ENCODE assay signal across 26 mouse cellular contexts in genomic region chr4:134559154-134559553, GRCm38 (mm10). TPM values are rescaled to one million over a fixed set of nuclear protein-coding genes. Genes with fewer than 3 reads are reported as not detected.
DNase-seq lines count a peak whose midpoint lies in the region; ATAC-seq and TF ChIP-seq lines count a peak whose summit lies in the region.
"Had no signal": no experiment of that assay in that cellular context is flagged by ENCODE, and none has a peak within 500 bp of the region (broad histone marks: within the 10 kb centered on the region; RNA-seq: fewer than 3 reads in every experiment).

No protein-coding gene starts in this region.

- H3K9me3 ChIP-seq in embryonic facial prominence, embryonic 12.5 days, result no peaks in the 10 kb centered on the region
- H3K9me3 ChIP-seq in embryonic facial prominence, embryonic 10.5 days, result no peaks in the 10 kb centered on the region
- H3K9me3 ChIP-seq: forebrain, embryonic 10.5 days; hindbrain, embryonic 10.5 days; hindbrain, embryonic 15.5 days; liver, embryonic 12.5 days; megakaryocyte, embryonic 14.5 days; midbrain, embryonic 12.5 days had no signal

- intact Hi-C loops in heart, adult 2 months (cut with DNase I), result no loop called here

- ATAC-seq in embryonic facial prominence, embryonic 12.5 days (ENCODE audit: insufficient number of reproducible peaks, insufficient read depth, low FRiP score, low TSS enrichment), result no peak
- ATAC-seq in megakaryocyte, adult 5-6 weeks (ENCODE audit: poor library complexity, severe bottlenecking), result 0 out of 2 replicates have a peak, but pooled peaks have one; percentile 19
- ATAC-seq: forebrain, embryonic 16.5 days; inflammation-experienced regulatory T-cells, adult 6 months; liver, embryonic 12.5 days; liver, postnatal 0 days had no signal

- DNase-seq in embryonic facial prominence, embryonic 10.5 days (ENCODE audit: low spot score), result no peak
- peak; percentile 74 for DNase-seq in 416B (ENCODE audit: low read depth)
- peak; percentile 46 for DNase-seq in c-Kit-positive CD71-negative TER-119-negative erythroid progenitor cells, embryonic 14.5 days (ENCODE audit: low read depth)
- no peak for DNase-seq in retina, postnatal 1 day
- no peak for DNase-seq in natural killer cell, adult 2 months (ENCODE audit: low spot score in 2 of 2)
- DNase-seq in heart, adult 2 months, result no peak
- DNase-seq: adrenal gland, adult 8-10 months; cerebellum, adult 11 months; cerebellum, adult 9-11 months; kidney, adult 11 months; kidney, postnatal 25 days; liver, postnatal 0 days; lung, postnatal 36 days; right cerebral cortex, postnatal 14 days had no signal

- no peak for TF ChIP-seq POLR2A in heart, adult 2 months (IDR thresholded peaks at IDR 0.05; ENCODE audit: insufficient read depth, low read depth, low read length)

- H3K36me3 ChIP-seq in embryonic facial prominence, embryonic 12.5 days, result 0 out of 2 replicates have a peak, but pooled peaks cover 2% of the 10 kb centered on the region
- H3K36me3 ChIP-seq in embryonic facial prominence, embryonic 10.5 days (replicated peaks), result peaks cover 4% of the 10 kb centered on the region; the same call in 1 of the 2 replicates
- no peaks in the 10 kb centered on the region for H3K36me3 ChIP-seq in heart, adult 2 months (ENCODE audit: control insufficient read depth, insufficient read depth, low read length)
- H3K36me3 ChIP-seq: hindbrain, embryonic 15.5 days; midbrain, embryonic 12.5 days had no signal

- H3K9ac ChIP-seq in embryonic facial prominence, embryonic 12.5 days, result no peak overlapping the region
- H3K9ac ChIP-seq in heart, adult 2 months (ENCODE audit: low read depth, low read length), result no peak overlapping the region
- H3K9ac ChIP-seq: hindbrain, embryonic 15.5 days; liver, embryonic 12.5 days; liver, postnatal 0 days; midbrain, embryonic 12.5 days had no signal

- 77% methylated on average over 7 of the region's 7 CpGs for whole genome bisulfite sequencing in embryonic facial prominence, embryonic 12.5 days
- WGBS in embryonic facial prominence, embryonic 10.5 days, result 81% methylated on average over 7 of the region's 7 CpGs
- 70% methylated on average over 7 of the region's 7 CpGs for WGBS in heart, adult 2 months

- no peak overlapping the region for H3K4me3 ChIP-seq in embryonic facial prominence, embryonic 12.5 days
- H3K4me3 ChIP-seq in embryonic facial prominence, embryonic 10.5 days, result no peak overlapping the region
- H3K4me3 ChIP-seq in heart, adult 2 months, result no peak overlapping the region
- H3K4me3 ChIP-seq: forebrain, embryonic 10.5 days; hindbrain, embryonic 10.5 days; hindbrain, embryonic 15.5 days; left cerebral cortex, adult 2 months; liver, embryonic 12.5 days; megakaryocyte, embryonic 14.5 days; midbrain, embryonic 12.5 days had no signal

- H3K4me2 ChIP-seq in embryonic facial prominence, embryonic 12.5 days (replicated peaks), result no peak overlapping the region
- H3K4me2 ChIP-seq: hindbrain, embryonic 15.5 days; liver, embryonic 12.5 days; midbrain, embryonic 12.5 days had no signal

- no peak for TF ChIP-seq EP300 in heart, adult 2 months (IDR thresholded peaks at IDR 0.05; ENCODE audit: insufficient read depth, low read depth, low read length)

- TF ChIP-seq CTCF in heart, adult 2 months (IDR thresholded peaks at IDR 0.05), result no peak

- H3K27me3 ChIP-seq in embryonic facial prominence, embryonic 12.5 days, result no peaks in the 10 kb centered on the region
- H3K27me3 ChIP-seq in embryonic facial prominence, embryonic 10.5 days (replicated peaks; ENCODE audit: low read depth, poor library complexity, severe bottlenecking), result no peaks in the 10 kb centered on the region
- H3K27me3 ChIP-seq in heart, adult 2 months (ENCODE audit: control insufficient read depth, insufficient read depth, low read length), result no peaks in the 10 kb centered on the region
- H3K27me3 ChIP-seq: hindbrain, embryonic 15.5 days; liver, embryonic 12.5 days; midbrain, embryonic 12.5 days had no signal

- H3K79me2 ChIP-seq in heart, adult 2 months (replicated peaks; ENCODE audit: control insufficient read depth, insufficient read depth, low read length), result no peaks in the 10 kb centered on the region

- H3K4me1 ChIP-seq in embryonic facial prominence, embryonic 12.5 days, result peaks cover 13% of the 10 kb centered on the region
- peaks cover 16% of the 10 kb centered on the region for H3K4me1 ChIP-seq in embryonic facial prominence, embryonic 10.5 days
- H3K4me1 ChIP-seq in heart, adult 2 months (ENCODE audit: control insufficient read depth, insufficient read depth, low read length), result peaks cover 4% of the 10 kb centered on the region
- H3K4me1 ChIP-seq: megakaryocyte, embryonic 14.5 days had no signal

- H3K27ac ChIP-seq in embryonic facial prominence, embryonic 12.5 days, result 0 out of 2 replicates have a peak overlapping the region, but pooled peaks have one; percentile 41
- no peak overlapping the region for H3K27ac ChIP-seq in embryonic facial prominence, embryonic 10.5 days (replicated peaks)
- no peak overlapping the region for H3K27ac ChIP-seq in heart, adult 2 months
- H3K27ac ChIP-seq: hindbrain, embryonic 15.5 days; left cerebral cortex, adult 2 months; liver, embryonic 12.5 days; midbrain, embryonic 12.5 days had no signal

RNA-seq across cellular contexts. Expression of gene Selenon, which starts 7.2 kb away (rescaled TPM):
- polyA plus RNA-seq in embryonic facial prominence, embryonic 12.5 days (2016; fragmentation: Nextera tagmentation; extraction: Ambion mirVana), result 27.3 and 49.1 TPM in 2 replicates
- 9.5 and 9.7 TPM in 2 replicates for polyA plus RNA-seq in embryonic facial prominence, embryonic 10.5 days (2016; fragmentation: Nextera tagmentation; extraction: Ambion mirVana)
- 24.9 and 25.4 TPM in 2 replicates for total RNA-seq in megakaryocyte, adult 5-6 weeks (2015)
- total RNA-seq in megakaryocyte, adult 5-6 weeks (2017), result 6.3 and 8.2 TPM in 2 replicates
- total RNA-seq in heart, adult 2 months (2021), result 10 to 100 TPM; 18.6 to 19.9 TPM
- polyA plus RNA-seq in heart, adult 2 months (2012; rRNA removed), result 22.5 and 23.6 TPM in 2 replicates

RNA-seq across cellular contexts. Expression of gene Mtfr1l, which starts 24.0 kb away (rescaled TPM):
- polyA plus RNA-seq in embryonic facial prominence, embryonic 12.5 days (2016; fragmentation: Nextera tagmentation; extraction: Ambion mirVana), result 135 and 139 TPM in 2 replicates
- 107 and 114 TPM in 2 replicates for polyA plus RNA-seq in embryonic facial prominence, embryonic 10.5 days (2016; fragmentation: Nextera tagmentation; extraction: Ambion mirVana)
- total RNA-seq in megakaryocyte, adult 5-6 weeks (2015), result 40.4 and 48.1 TPM in 2 replicates
- 33.6 and 38.3 TPM in 2 replicates for total RNA-seq in megakaryocyte, adult 5-6 weeks (2017)
- 100 to 1,000 TPM; 170 to 191 TPM for total RNA-seq in heart, adult 2 months (2021)
- polyA plus RNA-seq in heart, adult 2 months (2012; rRNA removed), result 196 and 278 TPM in 2 replicates

RNA-seq across cellular contexts. Expression of gene Aunip, which starts 48.4 kb away (rescaled TPM):
- polyA plus RNA-seq in embryonic facial prominence, embryonic 12.5 days (2016; fragmentation: Nextera tagmentation; extraction: Ambion mirVana), result 11.6 and 13.1 TPM in 2 replicates
- polyA plus RNA-seq in embryonic facial prominence, embryonic 10.5 days (2016; fragmentation: Nextera tagmentation; extraction: Ambion mirVana), result 28.2 and 28.6 TPM in 2 replicates
- 3.7 and 3.9 TPM in 2 replicates for total RNA-seq in megakaryocyte, adult 5-6 weeks (2015)
- total RNA-seq in megakaryocyte, adult 5-6 weeks (2017), result 12.6 and 17.0 TPM in 2 replicates
- total RNA-seq in heart, adult 2 months (2021), result under 1 TPM; 0.18 TPM
- polyA plus RNA-seq in heart, adult 2 months (2012; rRNA removed), result not detected in 2 replicates
- total RNA-seq: gastrocnemius, postnatal 25 days had no signal

Comparison
In these comparisons a context has a peak if more than half of its experiments do, and no peak if none do; other contexts are left out.
1. DNase-seq: peak in 416B (single experiment) and c-Kit-positive CD71-negative TER-119-negative erythroid progenitor cells, embryonic 14.5 days (single experiment); none in embryonic facial prominence, embryonic 10.5 days (single experiment), retina, postnatal 1 day (single experiment), natural killer cell, adult 2 months (0 of 2) and heart, adult 2 months (0 of 2).
2. RNA of gene Aunip, which starts 48.4 kb away (polyA plus RNA-seq): 28.2 to 28.6 TPM in embryonic facial prominence, embryonic 10.5 days and 11.6 to 13.1 TPM in embryonic facial prominence, embryonic 12.5 days; not detected in heart, adult 2 months; every median in the first group is over 10 times any median in the second.